Mouse (Mus musculus): ENCODE data around the gene Gm12695.

Gm12695 gene

DNA sequence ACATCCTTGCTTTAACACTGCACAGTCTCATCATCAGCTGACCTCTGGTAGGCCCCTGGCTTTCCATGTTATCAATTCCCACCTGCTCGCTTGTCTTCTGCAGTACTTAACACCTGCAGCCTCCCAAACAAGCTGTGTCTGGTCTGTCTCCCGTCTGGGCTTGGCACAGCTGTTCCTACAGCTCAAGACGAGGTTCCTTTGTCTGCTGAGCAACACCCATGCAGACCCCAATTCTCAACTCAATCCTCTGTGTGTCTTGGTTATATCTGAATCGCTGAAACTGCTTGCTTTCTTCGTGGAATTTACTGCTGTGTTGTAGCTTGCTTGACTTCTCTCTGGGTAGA, 86.8 kb downstream of the Gm12695 start:
- DNase-seq (ENCODE audit: low read depth, low spot score) = no peak

DNA sequence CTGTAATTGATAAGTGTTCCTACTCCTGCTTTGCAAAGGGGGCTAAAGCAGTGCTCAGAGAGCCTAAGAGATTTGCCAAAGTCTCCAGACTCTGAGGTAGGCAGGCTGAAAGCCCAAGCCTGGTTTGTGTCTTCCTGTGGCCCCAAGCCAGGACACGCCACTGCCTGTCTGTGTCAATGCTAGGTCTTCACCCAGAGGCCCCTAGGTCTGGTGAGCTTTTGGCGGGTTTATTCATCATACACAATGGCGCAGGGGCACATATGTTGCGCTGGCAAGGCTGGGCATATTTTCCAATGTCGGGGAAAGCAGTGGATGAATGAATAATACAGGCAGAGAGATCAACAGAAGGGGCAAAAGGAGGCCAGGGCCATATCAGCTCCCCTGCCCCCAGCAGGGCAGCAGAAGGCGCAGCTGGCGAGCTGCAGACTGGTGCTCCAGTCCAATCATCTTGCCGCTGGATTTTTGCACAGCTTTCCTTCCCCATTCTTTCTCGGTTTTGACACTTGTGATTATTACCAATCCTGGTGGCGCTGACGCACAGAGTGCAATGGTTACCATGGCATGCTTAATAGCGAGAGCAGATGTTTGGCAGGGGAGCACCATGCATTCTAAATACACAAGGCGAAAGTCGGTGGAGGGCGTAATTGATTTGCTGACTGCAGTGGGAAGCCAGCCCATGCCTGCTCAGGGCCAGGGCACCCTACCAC, 87.3 kb downstream of the Gm12695 start:
- DNase-seq (ENCODE audit: low read depth, low spot score) = no peak

DNA sequence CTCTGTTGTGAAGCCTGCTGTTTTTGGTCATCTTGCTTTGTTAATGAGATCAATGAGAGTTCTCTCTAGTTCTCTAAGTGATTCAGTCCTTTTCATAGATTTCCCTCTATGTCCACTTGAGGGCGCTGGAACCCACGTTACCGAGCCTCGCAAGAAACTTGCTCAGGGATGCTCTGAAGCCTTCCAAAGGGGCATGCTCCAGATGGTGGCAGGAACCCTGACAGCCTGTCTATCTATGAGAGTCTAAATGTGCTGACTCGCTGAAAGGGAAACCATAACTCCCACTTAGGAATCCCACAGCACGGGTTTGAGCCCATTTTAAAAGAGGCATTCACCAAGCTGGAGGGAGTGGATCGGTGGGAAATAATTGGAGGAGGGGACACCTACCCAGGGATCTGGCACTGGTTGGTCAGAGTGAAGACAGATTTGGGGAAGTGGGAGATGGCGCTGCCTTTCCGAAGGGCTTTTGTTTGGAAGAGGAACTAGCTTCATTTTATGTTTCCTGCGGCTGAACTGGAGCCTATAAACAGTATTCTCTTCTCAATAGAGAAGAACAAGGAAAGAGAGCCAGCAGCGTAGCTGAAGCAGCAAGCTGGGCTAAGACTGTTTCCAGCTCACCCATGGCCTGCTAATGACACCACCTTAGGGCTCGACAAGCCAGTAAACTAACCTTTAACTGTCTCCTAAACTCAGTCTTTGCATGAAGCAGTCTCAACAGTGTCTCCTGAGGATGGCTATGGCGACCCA, 88.2 kb downstream of the Gm12695 start:
- DNase-seq (ENCODE audit: low read depth, low spot score) = no peak

DNA sequence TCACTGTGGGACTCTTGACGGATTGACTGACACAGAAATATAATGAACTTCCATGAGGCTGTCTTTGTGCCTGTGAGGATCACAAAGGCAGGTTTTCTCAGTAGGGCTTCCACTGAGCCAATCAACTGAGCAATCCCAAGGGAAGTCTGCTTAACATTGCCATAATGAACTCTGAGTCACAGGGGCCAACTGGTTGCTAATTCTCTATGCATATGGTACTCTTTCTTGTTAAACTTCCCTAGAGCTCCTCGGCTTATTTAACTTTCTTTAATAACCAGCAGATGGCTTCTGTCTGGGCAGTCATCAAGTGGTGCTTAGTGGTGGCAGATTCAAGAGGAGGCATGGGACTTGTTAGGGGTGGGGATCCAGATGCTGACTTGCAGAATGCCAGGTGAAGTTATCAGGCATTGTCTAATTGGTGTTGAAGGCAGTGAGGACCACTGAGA, 97.6 kb downstream of the Gm12695 start:
- no peak for DNase-seq (ENCODE audit: low read depth, low spot score)

DNA sequence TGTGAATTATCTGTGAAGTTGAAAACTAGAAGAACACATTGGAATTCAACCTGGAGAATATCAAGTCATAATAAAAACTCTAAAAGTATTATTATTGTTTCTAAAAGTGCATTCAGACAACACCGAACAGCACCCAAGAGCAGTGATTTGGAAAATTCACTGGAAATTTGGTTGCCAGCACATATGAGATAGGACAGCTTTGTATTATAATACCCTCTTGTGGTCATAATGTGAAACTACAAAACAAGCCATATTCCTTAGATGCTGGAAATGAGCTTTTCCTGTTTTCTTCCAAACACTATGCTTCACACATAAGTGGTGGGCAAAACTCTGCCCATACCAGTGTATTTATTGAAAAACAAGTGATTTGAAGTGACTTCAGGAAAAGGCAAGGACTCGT, 101.5 kb downstream of the Gm12695 start:
- DNase-seq (ENCODE audit: low read depth, low spot score) = no peak

DNA sequence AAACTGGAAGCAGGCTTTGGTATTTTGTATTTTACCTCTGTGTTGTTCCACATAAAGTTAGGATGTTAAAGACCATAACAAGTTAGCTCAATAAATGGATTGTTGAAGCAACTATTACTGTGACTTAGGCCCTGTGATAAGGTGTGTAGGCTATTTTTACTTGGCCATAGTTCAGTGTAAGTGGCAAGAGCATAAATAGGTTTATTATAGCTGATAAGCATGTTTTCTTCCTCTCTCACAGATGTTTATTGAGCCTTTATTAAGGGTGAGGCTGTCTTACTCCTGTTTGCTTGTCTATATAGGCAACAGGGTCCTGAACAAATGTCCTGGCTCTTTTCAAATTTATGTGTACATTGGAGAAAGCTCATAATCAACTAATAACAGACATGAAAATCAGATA, 104.0 kb downstream of the Gm12695 start:
- no peak for DNase-seq (ENCODE audit: low read depth, low spot score)

DNA sequence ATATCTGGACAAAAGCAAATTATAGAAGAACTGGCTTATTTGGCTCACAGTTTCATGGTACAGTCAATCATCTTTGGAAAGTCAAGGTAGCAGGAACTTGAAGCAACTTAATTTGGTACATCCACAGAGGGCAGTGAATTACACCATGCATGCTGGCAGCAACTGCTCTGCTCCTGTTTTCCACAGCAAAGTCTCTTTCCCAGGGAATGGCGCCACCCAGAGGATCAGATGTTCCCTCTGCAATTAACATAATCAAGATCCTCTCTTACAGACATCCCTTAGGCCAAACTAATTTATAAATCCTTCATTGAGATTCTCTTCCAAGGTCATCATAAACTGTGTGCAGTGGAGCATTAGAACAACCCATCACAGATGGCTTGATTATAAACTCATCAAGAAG, 104.8 kb downstream of the Gm12695 start:
- DNase-seq (ENCODE audit: low read depth, low spot score) = no peak
